ENCODE assay signal across 15 mouse cellular contexts in the genomic region with DNA sequence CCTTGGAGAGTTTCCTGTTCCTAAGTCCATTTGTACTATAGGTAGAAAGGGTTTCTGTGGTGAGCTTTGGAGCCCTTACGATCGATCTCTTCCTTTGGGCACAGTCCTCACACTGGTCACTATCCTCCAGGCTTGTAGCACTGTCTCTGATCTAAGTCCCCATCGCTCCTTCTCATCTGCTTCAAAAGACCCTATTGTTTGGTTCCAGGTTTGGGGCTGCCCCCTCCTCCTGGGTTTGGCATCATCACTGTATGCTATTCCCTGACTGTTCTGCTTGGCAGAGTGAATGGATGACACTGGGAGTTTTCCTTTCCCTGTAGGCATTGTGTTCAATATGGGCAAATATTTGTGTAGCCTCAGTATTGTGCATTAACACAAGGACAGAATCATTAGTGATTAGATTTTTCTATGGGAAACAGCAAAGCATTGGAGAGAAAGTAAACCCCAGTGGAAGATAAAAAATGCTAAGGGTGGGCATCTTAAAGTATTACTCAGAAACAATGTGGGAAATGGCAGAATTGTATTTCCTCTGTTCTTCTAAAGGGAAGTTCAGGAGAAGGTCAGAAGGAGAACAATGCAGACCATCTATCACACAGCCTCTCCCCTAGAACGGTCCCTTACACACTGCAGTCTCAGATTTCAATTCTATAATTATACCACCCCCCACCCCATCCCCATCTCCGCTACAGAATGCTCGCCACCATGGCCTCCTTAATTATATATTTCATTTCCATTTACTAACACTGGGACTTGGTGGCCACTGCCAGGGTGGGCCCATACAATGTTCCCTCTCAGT.
DNase-seq lines count a peak whose midpoint lies in the region; ATAC-seq lines count a peak whose summit lies in the region.
"Had no signal": no experiment of that assay in that cellular context is flagged by ENCODE, and none has a peak within 500 bp of the region (broad histone marks: within the 10 kb centered on the region; RNA-seq: fewer than 3 reads in every experiment).

No protein-coding gene starts in this region.

- H3K4me2 ChIP-seq in intestine, embryonic 14.5 days (ENCODE audit: low read length) = no peak overlapping the region
- no peak overlapping the region for H3K4me2 ChIP-seq in intestine, embryonic 15.5 days (replicated peaks)
- H3K4me2 ChIP-seq in lung, embryonic 15.5 days = no peak overlapping the region
- no peak overlapping the region for H3K4me2 ChIP-seq in hindbrain, embryonic 16.5 days (ENCODE audit: low read length)
- H3K4me2 ChIP-seq: embryonic facial prominence, embryonic 13.5 days; heart, embryonic 11.5 days; limb, embryonic 13.5 days had no signal

- H3K36me3 ChIP-seq in intestine, embryonic 14.5 days (ENCODE audit: control insufficient read depth, insufficient read depth, low read length) = no peaks in the 10 kb centered on the region
- no peaks in the 10 kb centered on the region for H3K36me3 ChIP-seq in intestine, embryonic 15.5 days
- H3K36me3 ChIP-seq in lung, embryonic 15.5 days = no peaks in the 10 kb centered on the region
- no peaks in the 10 kb centered on the region for H3K36me3 ChIP-seq in hindbrain, embryonic 16.5 days (ENCODE audit: control insufficient read depth, insufficient read depth, low read length)
- H3K36me3 ChIP-seq: embryonic facial prominence, embryonic 13.5 days had no signal

- no peak overlapping the region for H3K27ac ChIP-seq in intestine, embryonic 14.5 days (ENCODE audit: low read depth)
- no peak overlapping the region for H3K27ac ChIP-seq in intestine, embryonic 15.5 days
- peak overlapping the region; percentile 54; the same call in 1 of the 2 replicates for H3K27ac ChIP-seq in lung, embryonic 15.5 days
- H3K27ac ChIP-seq in hindbrain, embryonic 16.5 days (ENCODE audit: low read depth, low read length) = no peak overlapping the region
- H3K27ac ChIP-seq: embryonic facial prominence, embryonic 13.5 days; limb, embryonic 13.5 days had no signal

- WGBS in intestine, embryonic 14.5 days = 70% methylated on average over 6 of the region's 6 CpGs
- 66% methylated on average over 6 of the region's 6 CpGs for whole genome bisulfite sequencing in intestine, embryonic 15.5 days
- WGBS in lung, embryonic 15.5 days = 65% methylated on average over 6 of the region's 6 CpGs
- WGBS in hindbrain, embryonic 16.5 days = 45% methylated on average over 6 of the region's 6 CpGs

- peaks cover 16% of the 10 kb centered on the region for H3K4me1 ChIP-seq in intestine, embryonic 14.5 days (replicated peaks; ENCODE audit: control insufficient read depth, insufficient read depth, low read length)
- H3K4me1 ChIP-seq in intestine, embryonic 15.5 days (replicated peaks) = peaks cover 8% of the 10 kb centered on the region; the same call in 1 of the 2 replicates
- H3K4me1 ChIP-seq in lung, embryonic 15.5 days = no peaks in the 10 kb centered on the region; the same call in 1 of the 2 replicates
- peaks cover 9% of the 10 kb centered on the region for H3K4me1 ChIP-seq in hindbrain, embryonic 16.5 days (ENCODE audit: control insufficient read depth, insufficient read depth, low read depth, low read length)

- H3K9ac ChIP-seq in intestine, embryonic 14.5 days (ENCODE audit: low read length) = no peak overlapping the region
- no peak overlapping the region for H3K9ac ChIP-seq in intestine, embryonic 15.5 days
- H3K9ac ChIP-seq in lung, embryonic 15.5 days = no peak overlapping the region
- H3K9ac ChIP-seq in hindbrain, embryonic 16.5 days (ENCODE audit: low read depth, low read length) = no peak overlapping the region
- H3K9ac ChIP-seq: embryonic facial prominence, embryonic 13.5 days; limb, embryonic 13.5 days had no signal

- no peaks in the 10 kb centered on the region for H3K9me3 ChIP-seq in intestine, embryonic 14.5 days (ENCODE audit: control insufficient read depth, low read length)
- H3K9me3 ChIP-seq in intestine, embryonic 15.5 days = no peaks in the 10 kb centered on the region
- no peaks in the 10 kb centered on the region for H3K9me3 ChIP-seq in lung, embryonic 15.5 days
- no peaks in the 10 kb centered on the region for H3K9me3 ChIP-seq in hindbrain, embryonic 16.5 days (ENCODE audit: control insufficient read depth, low read length)
- H3K9me3 ChIP-seq: embryonic facial prominence, embryonic 13.5 days; limb, embryonic 13.5 days had no signal

- no peaks in the 10 kb centered on the region for H3K27me3 ChIP-seq in intestine, embryonic 14.5 days (replicated peaks; ENCODE audit: control insufficient read depth, insufficient read depth, low read length)
- H3K27me3 ChIP-seq in intestine, embryonic 15.5 days (replicated peaks) = no peaks in the 10 kb centered on the region
- H3K27me3 ChIP-seq in lung, embryonic 15.5 days = no peaks in the 10 kb centered on the region
- H3K27me3 ChIP-seq in hindbrain, embryonic 16.5 days (replicated peaks; ENCODE audit: control insufficient read depth, insufficient read depth, low read length) = no peaks in the 10 kb centered on the region
- H3K27me3 ChIP-seq: embryonic facial prominence, embryonic 13.5 days; limb, embryonic 13.5 days had no signal

- ATAC-seq in intestine, embryonic 14.5 days (replicated peaks; ENCODE audit: low FRiP score, low TSS enrichment, low read depth) = no peak
- no peak for ATAC-seq in intestine, embryonic 15.5 days
- no peak for ATAC-seq in lung, embryonic 15.5 days (ENCODE audit: borderline replicate concordance, extremely low read depth, low FRiP score, low TSS enrichment)
- ATAC-seq in hindbrain, embryonic 16.5 days = 0 out of 2 replicates have a peak, but pooled peaks have one; percentile 27
- ATAC-seq: midbrain, embryonic 16.5 days had no signal

- no peak overlapping the region for H3K4me3 ChIP-seq in intestine, embryonic 14.5 days (ENCODE audit: low read depth, low read length)
- H3K4me3 ChIP-seq in intestine, embryonic 15.5 days (replicated peaks) = no peak overlapping the region
- H3K4me3 ChIP-seq in lung, embryonic 15.5 days = no peak overlapping the region
- H3K4me3 ChIP-seq in hindbrain, embryonic 16.5 days (ENCODE audit: low read length) = no peak overlapping the region
- H3K4me3 ChIP-seq: embryonic facial prominence, embryonic 13.5 days; limb, embryonic 13.5 days had no signal

- DNase-seq in intestine, embryonic 14.5 days (ENCODE audit: low spot score) = peak; percentile 27
- no peak for DNase-seq in lung, postnatal 25 days (ENCODE audit: low spot score)
- peak; percentile 25 for DNase-seq in embryo, embryonic 11 days
- DNase-seq in left cerebral cortex, adult 11 months (ENCODE audit: low spot score) = no peak
- DNase-seq: adrenal gland, postnatal 36 days; cerebellum, adult 2 months; kidney, adult 8-10 months; right cerebral cortex, postnatal 4 days had no signal

Comparison
In these comparisons a context has a peak if more than half of its experiments do, and no peak if none do; other contexts are left out.
1. DNase-seq: peak in intestine, embryonic 14.5 days (single experiment) and embryo, embryonic 11 days (single experiment); none in lung, postnatal 25 days (single experiment) and left cerebral cortex, adult 11 months (single experiment).